Mouse (Mus musculus): ENCODE results near the gene Pcnx. TPM values are rescaled to one million over a fixed set of nuclear protein-coding genes. Genes with fewer than 3 reads are reported as not detected.

Gene Pcnx
- 9.4 and 11.6 TPM in 2 replicates for polyA plus RNA-seq (2015; fragmentation: Nextera tagmentation; extraction: Ambion mirVana)

DNA sequence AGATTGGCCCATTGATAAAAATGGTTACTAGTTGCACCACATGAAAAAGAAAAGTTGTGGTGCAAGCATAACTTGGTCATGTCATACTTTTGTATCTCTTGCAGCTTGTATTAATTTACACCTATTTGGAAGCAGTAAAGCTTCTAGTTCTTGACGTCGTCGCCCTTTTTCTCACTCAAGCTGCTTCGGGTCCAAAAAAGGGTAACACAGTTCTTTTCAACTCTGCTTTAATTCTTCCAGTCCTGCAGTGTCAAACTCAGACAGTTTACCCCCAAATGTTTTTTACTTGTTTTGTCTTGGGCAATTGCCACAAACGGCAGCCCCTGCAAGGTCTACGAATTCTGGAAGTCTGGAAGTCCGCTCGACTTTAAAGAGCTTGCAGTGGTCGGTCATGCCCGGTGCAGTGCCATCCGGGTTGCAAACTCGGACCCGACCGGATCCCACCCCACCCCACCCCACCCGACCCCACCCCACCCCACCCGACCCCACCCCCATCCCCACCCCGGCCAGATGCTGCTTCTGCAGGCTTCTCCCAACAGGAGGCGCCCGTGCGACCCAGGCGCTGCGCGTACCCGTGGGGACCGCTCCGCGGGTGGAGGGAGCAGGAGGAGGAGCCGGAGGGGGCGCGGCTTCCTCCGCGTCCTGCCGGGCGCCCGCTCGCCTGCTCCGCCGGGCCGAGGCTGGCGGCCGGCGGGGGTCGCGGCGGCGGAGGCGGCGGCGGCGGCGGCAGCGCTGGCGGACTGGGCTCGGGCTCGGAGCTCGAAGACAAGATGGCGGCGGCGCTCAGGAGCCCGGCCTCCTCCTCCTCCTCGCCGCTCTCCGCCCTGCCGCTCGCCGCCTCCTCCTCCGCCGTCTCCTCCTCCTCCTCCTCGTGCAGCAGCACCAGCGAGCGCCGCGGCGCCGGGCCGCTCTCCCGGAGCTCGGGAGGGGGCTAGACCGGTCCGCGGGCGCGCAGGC is at the start of gene Pcnx:
Pcnx (plus strand) TSS at position 673 of the 957 bp plus-strand sequence.
- WGBS = under 1% methylated on average over 59 of the region's 83 CpGs
- H3K4me3 ChIP-seq = peak within 1 kb of the TSS; percentile 91
- ATAC-seq (ENCODE audit: insufficient number of reproducible peaks, low FRiP score, low TSS enrichment, low read depth) = peak; percentile 72

DNA sequence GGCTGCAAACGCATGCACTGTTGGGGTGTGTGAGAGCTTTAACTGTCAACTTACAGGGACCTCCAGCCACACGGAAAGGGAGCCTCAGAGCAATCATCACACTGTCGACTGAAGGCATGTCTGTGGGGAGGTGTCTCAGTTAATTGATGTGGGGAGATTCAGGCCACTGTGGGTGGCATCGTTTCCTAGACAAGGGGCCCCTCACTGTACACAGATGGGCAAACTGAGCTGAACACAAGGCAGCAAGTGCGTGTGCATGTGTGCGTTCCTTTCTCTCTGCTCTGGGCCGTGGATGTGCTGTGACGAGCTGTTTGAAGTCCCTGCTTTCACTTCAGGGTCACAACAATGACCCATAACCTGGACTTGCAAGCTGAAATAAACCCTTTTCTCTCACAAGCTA is 49.4 kb upstream of the Pcnx start:
- no peak for ATAC-seq (ENCODE audit: insufficient number of reproducible peaks, low FRiP score, low TSS enrichment, low read depth)
- H3K36me3 ChIP-seq = no peaks in the 10 kb centered on the region
- H3K4me1 ChIP-seq = peaks cover 7% of the 10 kb centered on the region; the same call in 1 of the 2 replicates
- H3K9ac ChIP-seq = no peak overlapping the region
- H3K9me3 ChIP-seq = no peaks in the 10 kb centered on the region
- H3K27me3 ChIP-seq = no peaks in the 10 kb centered on the region
- H3K4me3 ChIP-seq = no peak overlapping the region
- no peak overlapping the region for H3K27ac ChIP-seq
- no peak overlapping the region for H3K4me2 ChIP-seq
- WGBS = 34% methylated on average over 8 of the region's 8 CpGs

More for the DNA sequence above, at the start of gene Pcnx:
- Histone ChIP-seq H3K9me3 (no peaks in the 10 kb centered on the region), H3K27ac (peak within 1 kb of the TSS; percentile 88), H3K4me2 (peak within 1 kb of the TSS; percentile 67), H3K4me1 (peaks cover 39% of the 10 kb centered on the region), H3K27me3 (no peaks in the 10 kb centered on the region), H3K36me3 (no peaks in the 10 kb centered on the region), H3K9ac (peak within 1 kb of the TSS; percentile 95)

DNA sequence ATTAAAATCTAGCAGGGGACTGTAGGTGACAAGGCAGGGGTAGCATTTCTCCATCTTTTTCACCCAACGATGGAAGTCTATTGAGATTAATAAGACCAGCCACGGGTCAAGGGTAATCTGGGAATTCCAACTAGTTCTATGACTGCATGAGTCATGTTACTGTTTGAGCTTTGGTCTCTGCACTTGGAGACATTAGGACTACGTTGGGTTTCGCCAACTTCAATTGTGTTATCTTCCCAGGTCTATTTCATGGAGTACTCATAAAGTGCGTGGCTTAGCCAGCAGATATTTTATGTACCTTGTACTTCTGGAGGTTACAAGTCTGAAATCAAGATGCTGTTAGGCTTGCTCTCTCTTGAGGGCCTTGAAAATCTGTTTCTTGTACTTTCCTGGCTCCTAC is 45.1 kb upstream of the Pcnx start:
- no peak overlapping the region for H3K9ac ChIP-seq
- no peaks in the 10 kb centered on the region for H3K9me3 ChIP-seq
- no peak overlapping the region for H3K4me3 ChIP-seq
- no peak overlapping the region for H3K4me2 ChIP-seq
- no peak for ATAC-seq (ENCODE audit: insufficient number of reproducible peaks, low FRiP score, low TSS enrichment, low read depth)
- H3K27ac ChIP-seq = no peak overlapping the region
- no peaks in the 10 kb centered on the region for H3K27me3 ChIP-seq
- H3K4me1 ChIP-seq = 0 out of 2 replicates have a peak, but pooled peaks cover 2% of the 10 kb centered on the region
- WGBS = 85% methylated on average over 5 of the region's 5 CpGs
- no peaks in the 10 kb centered on the region for H3K36me3 ChIP-seq

DNA sequence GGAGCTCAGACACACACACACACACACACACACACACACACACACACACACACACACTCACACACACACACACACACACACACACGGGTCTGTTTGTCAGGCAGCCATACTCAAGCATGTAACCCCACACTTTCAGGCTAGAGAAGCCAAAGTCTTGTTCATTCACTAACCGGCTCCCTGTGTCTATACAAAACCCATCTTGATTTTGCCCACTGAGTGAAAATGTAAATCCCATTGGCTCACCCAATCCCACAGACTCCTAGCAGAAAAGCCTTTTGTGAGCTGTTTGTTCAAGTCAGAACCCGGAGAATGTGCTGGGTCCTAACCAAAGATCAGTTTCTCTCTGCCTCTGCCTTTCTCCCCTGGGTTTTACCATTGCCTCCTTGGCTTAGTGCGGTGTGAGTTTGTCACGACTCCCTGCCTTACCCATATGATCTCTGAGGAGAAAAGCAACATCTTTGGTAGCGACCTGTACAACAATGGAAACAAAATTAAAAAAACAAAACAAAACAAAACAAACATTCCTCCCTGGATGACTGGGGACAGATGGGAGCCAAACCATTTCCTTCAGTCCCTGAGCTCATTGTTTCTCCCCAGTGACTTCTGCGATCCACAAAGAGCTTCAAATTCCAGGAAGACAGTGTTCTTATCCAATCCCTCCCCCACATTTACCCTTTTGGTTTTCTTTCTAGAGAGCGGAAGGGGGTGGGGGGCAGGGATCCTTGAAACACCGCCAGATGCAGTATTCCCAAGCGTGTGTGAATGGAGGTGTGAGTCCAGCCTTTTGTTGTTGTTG is 43.3 kb upstream of the Pcnx start:
- Histone ChIP-seq H3K4me2 (no peak overlapping the region), H3K4me3 (no peak overlapping the region), H3K4me1 (0 out of 2 replicates have a peak, but pooled peaks cover 2% of the 10 kb centered on the region), H3K27ac (no peak overlapping the region), H3K9ac (no peak overlapping the region), H3K36me3 (no peaks in the 10 kb centered on the region), H3K9me3 (no peaks in the 10 kb centered on the region), H3K27me3 (no peaks in the 10 kb centered on the region)
- no peak for ATAC-seq (ENCODE audit: insufficient number of reproducible peaks, low FRiP score, low TSS enrichment, low read depth)
- WGBS = 31% methylated on average over 10 of the region's 10 CpGs

DNA sequence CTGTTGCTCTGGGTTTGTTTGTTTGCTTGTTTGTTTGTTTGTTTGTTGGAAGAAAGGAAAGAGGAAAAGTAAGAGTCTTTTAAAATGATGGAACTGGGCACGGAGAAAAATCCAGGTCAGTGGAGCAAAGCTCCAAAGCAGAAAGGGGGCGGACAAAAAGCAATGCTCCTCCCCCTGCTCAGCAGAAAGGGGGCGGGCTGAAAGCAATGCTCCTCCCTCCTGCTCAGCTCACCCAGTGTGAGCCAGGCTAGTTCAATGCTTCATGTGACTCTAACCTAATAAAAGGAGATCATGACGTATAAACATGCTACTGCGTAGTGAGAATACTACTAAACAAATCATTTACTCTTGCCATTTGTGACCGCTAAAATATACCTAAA is 42.7 kb upstream of the Pcnx start:
- no peaks in the 10 kb centered on the region for H3K9me3 ChIP-seq
- H3K27ac ChIP-seq = no peak overlapping the region
- WGBS = 53% methylated on average over 6 of the region's 6 CpGs
- no peaks in the 10 kb centered on the region for H3K27me3 ChIP-seq
- no peak overlapping the region for H3K4me3 ChIP-seq
- no peaks in the 10 kb centered on the region for H3K36me3 ChIP-seq
- no peak overlapping the region for H3K4me2 ChIP-seq
- 0 out of 2 replicates have a peak, but pooled peaks cover 2% of the 10 kb centered on the region for H3K4me1 ChIP-seq
- H3K9ac ChIP-seq = no peak overlapping the region
- ATAC-seq (ENCODE audit: insufficient number of reproducible peaks, low FRiP score, low TSS enrichment, low read depth) = no peak

DNA sequence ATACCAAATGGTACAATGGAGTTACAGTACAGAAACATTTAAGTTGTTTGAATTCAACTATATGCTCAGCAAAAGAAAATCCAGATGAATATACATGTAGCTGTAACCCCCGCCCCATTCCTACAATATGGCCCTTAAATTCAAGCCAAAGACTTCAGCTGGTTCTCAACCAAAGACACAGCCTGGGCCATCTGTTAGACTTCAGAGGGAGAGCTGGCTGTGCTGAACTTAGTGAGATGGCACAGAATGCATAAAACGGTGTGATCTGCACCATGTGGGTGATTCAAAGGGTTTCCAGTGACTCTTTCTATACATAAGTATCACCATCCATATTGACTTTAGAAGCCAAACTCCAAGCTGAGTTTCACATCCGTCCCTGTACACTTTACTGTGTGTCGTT is 39.1 kb upstream of the Pcnx start:
- Histone ChIP-seq H3K4me2 (no peak overlapping the region), H3K27me3 (no peaks in the 10 kb centered on the region), H3K36me3 (no peaks in the 10 kb centered on the region), H3K9me3 (no peaks in the 10 kb centered on the region), H3K9ac (no peak overlapping the region), H3K4me1 (0 out of 2 replicates have a peak, but pooled peaks cover 2% of the 10 kb centered on the region), H3K4me3 (no peak overlapping the region), H3K27ac (no peak overlapping the region)
- ATAC-seq (ENCODE audit: insufficient number of reproducible peaks, low FRiP score, low TSS enrichment, low read depth) = no peak
- WGBS = 79% methylated on average over 4 of the region's 4 CpGs

DNA sequence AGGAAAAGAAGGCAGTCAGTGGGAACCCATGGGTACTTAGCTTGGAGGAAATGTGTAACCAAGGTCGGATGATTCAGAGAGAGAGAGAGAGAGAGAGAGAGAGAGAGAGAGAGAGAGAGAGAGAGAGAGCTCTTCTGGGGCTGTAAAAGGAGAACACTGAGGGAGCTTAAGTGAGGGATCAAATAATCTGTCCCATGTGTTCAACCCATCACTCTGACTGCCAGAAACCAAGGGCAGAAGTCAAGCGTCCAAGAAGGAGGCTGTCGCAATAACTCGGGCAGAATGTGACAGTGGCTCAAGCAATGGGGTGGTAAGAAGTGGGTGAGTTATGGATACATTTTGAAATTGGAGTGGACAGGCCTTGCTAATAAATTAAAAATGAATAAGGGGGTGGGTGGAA is 37.6 kb upstream of the Pcnx start:
- H3K9me3 ChIP-seq = no peaks in the 10 kb centered on the region
- H3K4me2 ChIP-seq = no peak overlapping the region
- no peak for ATAC-seq (ENCODE audit: insufficient number of reproducible peaks, low FRiP score, low TSS enrichment, low read depth)
- H3K4me1 ChIP-seq = no peaks in the 10 kb centered on the region
- H3K9ac ChIP-seq = no peak overlapping the region
- no peak overlapping the region for H3K27ac ChIP-seq
- 70% methylated on average over 4 of the region's 4 CpGs for WGBS
- no peak overlapping the region for H3K4me3 ChIP-seq
- no peaks in the 10 kb centered on the region for H3K36me3 ChIP-seq
- no peaks in the 10 kb centered on the region for H3K27me3 ChIP-seq

DNA sequence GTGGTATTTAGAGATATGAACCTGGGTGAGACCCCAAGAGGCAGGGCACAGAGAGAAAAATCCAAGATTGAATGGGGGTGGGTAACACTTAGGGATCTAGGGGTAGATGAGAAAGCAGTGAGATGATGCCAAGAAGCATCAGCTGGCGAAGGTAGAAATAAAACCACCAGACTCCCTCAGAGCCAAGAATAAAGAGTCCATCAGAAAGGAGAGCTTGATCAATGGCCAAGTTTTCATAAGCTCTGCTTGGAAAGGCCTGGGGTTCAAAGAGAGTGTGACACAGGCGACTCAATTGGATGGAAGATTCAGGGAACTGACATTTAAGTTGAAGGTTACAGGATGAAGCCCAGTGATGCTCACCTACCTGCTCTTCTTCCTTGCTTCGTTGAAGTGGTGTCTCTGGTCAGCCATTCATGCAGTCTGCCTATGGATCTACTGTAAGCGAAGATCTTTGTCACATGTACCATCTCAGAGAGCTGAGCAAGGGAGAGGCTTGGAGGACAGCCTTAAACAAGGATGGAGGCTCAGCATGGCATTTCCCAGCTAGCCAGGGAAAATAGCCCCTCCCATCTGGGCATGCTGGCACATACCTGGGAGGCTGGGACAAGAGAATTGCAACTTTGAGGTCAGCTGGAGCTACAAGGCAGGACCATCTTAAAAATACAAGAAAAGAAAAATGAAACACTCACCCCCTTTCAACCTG is 36.9 kb upstream of the Pcnx start:
- H3K4me3 ChIP-seq = no peak overlapping the region
- no peak for ATAC-seq (ENCODE audit: insufficient number of reproducible peaks, low FRiP score, low TSS enrichment, low read depth)
- H3K27ac ChIP-seq = no peak overlapping the region
- H3K27me3 ChIP-seq = no peaks in the 10 kb centered on the region
- H3K4me1 ChIP-seq = no peaks in the 10 kb centered on the region
- 82% methylated on average over 4 of the region's 4 CpGs for WGBS
- no peak overlapping the region for H3K4me2 ChIP-seq
- H3K9me3 ChIP-seq = no peaks in the 10 kb centered on the region
- H3K9ac ChIP-seq = no peak overlapping the region
- no peaks in the 10 kb centered on the region for H3K36me3 ChIP-seq

DNA sequence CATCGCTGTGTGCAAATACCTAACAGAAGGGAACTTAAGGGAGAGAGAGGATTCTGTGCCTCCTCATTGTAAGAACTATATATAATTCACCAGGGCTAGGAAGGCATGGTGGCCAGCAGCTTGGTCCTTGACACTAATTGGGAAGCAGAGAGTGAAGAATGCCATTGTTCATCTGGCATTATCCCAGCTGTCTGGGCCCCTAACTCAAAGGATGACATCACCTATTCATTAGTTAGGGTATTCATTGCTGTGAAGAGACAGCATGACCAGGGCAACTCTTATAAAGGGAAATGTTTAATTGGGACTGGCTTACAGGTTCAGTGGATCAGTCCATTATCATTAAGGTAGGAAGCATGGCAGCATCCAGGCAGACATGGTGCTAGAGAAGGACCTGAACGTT is 31.5 kb upstream of the Pcnx start:
- no peaks in the 10 kb centered on the region for H3K36me3 ChIP-seq
- no peak overlapping the region for H3K4me2 ChIP-seq
- no peak overlapping the region for H3K9ac ChIP-seq
- no peaks in the 10 kb centered on the region for H3K27me3 ChIP-seq
- no peak overlapping the region for H3K27ac ChIP-seq
- H3K4me3 ChIP-seq = no peak overlapping the region
- WGBS = 90% methylated on average over 2 of the region's 2 CpGs
- ATAC-seq (ENCODE audit: insufficient number of reproducible peaks, low FRiP score, low TSS enrichment, low read depth) = no peak
- no peaks in the 10 kb centered on the region for H3K4me1 ChIP-seq
- no peaks in the 10 kb centered on the region for H3K9me3 ChIP-seq

DNA sequence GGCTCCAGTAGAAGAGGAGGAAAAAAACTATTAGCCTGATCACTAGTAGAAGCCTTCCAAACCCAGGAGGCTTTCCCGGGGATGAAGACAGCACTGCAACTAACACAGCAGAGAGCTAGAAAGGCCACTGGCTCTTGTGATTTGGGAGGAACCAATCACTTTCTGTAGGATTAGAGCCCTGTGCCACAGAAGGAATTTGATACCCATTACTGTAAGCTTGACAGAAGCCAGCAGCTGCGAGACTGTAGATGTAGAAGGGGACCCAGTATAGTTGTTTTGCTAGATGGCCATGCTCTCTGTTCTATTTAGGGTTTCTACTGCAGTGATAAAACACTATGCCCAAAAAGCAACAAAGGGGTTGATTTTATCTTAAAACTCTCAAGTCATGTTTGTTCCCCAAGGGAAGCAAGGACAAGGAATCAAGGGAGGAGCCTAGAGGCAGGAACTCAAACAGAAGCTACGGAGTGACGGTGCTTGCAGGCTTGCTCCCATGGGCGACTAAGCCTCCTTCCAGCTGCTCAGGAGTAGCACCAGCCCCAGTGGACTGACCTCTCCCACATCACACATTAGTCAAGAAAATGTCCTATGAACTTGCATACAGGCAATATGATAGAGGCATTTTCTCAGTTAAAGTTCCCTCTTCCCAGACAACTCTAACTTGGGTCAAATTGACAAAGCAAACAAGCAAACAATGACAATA is 27.6 kb upstream of the Pcnx start:
- Histone ChIP-seq H3K4me3 (no peak overlapping the region), H3K36me3 (no peaks in the 10 kb centered on the region), H3K9ac (no peak overlapping the region), H3K9me3 (no peaks in the 10 kb centered on the region), H3K27me3 (no peaks in the 10 kb centered on the region), H3K4me1 (no peaks in the 10 kb centered on the region), H3K27ac (no peak overlapping the region), H3K4me2 (no peak overlapping the region)
- no peak for ATAC-seq (ENCODE audit: insufficient number of reproducible peaks, low FRiP score, low TSS enrichment, low read depth)
- 47% methylated on average over 5 of the region's 5 CpGs for WGBS

DNA sequence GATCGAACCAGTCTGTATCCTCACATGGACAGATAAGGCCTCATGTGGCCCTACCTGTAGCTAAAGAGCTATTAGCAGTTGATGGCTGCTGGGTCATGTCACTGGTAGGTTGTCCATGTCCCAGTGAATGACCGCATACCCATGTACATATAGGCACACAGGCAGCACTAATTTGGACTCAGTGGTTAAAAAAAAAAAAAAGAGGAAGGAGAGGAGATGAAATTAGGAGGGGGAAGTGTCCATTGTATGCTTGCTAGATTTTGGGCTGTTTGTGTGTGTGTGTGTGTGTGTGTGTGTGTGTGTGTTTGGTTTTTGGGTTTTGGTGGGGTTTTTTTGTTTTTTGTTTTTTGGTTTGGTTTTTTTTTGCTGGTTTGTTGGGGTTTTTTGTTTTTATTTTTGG is 26.7 kb upstream of the Pcnx start:
- Histone ChIP-seq H3K27me3 (no peaks in the 10 kb centered on the region), H3K9me3 (no peaks in the 10 kb centered on the region), H3K4me3 (no peak overlapping the region), H3K27ac (no peak overlapping the region), H3K9ac (no peak overlapping the region), H3K36me3 (no peaks in the 10 kb centered on the region), H3K4me2 (no peak overlapping the region), H3K4me1 (no peaks in the 10 kb centered on the region)
- 87% methylated on average over 2 of the region's 2 CpGs for WGBS
- no peak for ATAC-seq (ENCODE audit: insufficient number of reproducible peaks, low FRiP score, low TSS enrichment, low read depth)
